Mouse (Mus musculus) telencephalon, adult 2 months (tissue): ENCODE data around the gene Ap1s1.

Source experiments
- DNase-seq: peaks from one replicate; pipeline ENCODE4 v3.0.0-alpha.2; 2011; ENCODE audit warnings: low read depth, low spot score

Ap1s1 gene

GRCm38 (mm10) chr5:137045402-137046323, at the start of gene Ap1s1:
Ap1s1 (minus strand) TSS chr5:137046135.
- peak; percentile 98 for DNase-seq

DNA sequence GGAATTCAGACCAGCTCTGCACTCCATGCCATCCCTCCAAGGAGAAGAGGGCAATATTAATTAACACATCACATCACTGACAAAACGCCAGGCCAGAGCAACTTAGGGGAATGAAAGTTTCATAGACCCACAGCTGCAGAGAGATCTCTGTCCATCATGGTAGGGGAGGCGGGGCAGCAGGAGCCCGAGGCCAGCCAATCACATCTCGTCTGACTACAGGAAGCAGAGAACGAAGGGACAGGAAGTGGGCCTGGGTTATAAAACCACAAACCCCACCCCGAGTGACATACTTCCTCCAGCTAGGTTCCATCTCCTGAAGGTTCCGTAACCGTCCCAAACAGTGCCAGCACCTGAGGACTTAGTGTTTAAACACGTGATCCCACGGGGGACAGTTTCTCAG, 49.2 kb upstream of the Ap1s1 start:
- no peak for DNase-seq

DNA sequence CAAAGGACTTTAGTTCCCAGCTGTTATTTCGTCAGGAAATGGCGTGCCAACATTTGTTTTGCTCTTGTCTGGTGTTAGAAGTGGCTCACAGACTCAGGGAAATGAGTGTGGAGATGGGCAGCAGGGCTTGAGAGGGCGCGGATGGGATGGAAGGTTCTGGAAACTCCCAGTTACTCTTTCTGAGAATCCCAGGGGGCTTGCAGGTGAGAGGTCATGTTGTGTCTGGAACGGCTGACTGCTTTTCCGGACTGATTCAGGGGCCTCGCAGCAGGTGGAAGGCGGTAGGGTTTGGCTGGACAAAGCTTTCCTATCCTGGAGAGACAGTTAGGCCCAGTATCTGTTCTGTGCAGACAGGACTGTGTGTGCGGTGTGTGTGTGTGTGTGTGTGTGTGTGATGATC, 47.8 kb upstream of the Ap1s1 start:
- DNase-seq: no peak

DNA sequence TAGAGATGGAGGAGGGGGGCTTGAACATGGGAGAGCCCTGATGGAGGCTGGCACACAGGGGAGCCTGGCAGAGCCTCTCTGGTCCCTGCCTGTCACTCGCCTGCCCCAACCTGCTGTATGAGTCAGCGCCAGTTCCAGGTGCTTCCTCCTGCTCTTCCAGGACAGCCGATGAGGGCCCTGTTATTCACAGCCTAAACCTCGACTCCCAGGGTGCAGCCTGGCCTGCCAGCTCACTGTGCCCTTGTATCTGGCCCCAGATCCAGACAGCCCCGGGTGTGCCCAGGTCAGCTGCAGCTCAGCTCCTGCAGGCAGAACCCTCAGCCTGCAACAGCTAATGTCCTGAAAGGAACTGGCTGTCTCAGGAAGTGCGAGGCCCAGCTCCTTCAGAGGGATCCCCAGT, 45.6 kb upstream of the Ap1s1 start:
- no peak for DNase-seq

- no peak for DNase-seq
Observed at GRCm38 (mm10) chr5:137090870-137091269, 44.9 kb upstream of the Ap1s1 start.

GRCm38 (mm10) chr5:137087410-137087809, 41.5 kb upstream of the Ap1s1 start:
- DNase-seq: no peak

- DNase-seq: no peak
Observed at GRCm38 (mm10) chr5:137085731-137086130, 39.8 kb upstream of the Ap1s1 start.

DNA sequence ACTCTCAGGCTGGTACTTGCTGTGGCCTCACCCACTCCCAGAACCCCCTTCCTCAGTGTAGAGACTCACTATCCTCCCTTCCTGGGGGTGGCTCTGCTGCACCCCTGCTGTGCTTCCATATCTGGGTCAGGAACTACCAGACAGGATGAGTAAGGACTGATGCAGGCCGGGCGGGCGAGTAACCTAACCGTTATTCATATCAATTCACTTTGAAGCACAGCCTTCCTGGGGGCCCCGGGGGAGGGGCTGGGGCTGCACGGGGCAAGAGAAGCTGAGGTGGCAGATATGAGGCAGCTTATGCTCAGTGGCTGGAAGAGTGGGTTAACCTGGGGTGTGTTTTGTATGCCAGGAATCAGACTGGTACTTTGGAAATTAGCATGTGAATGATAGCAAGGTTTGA, 39.1 kb upstream of the Ap1s1 start:
- no peak for DNase-seq

DNA sequence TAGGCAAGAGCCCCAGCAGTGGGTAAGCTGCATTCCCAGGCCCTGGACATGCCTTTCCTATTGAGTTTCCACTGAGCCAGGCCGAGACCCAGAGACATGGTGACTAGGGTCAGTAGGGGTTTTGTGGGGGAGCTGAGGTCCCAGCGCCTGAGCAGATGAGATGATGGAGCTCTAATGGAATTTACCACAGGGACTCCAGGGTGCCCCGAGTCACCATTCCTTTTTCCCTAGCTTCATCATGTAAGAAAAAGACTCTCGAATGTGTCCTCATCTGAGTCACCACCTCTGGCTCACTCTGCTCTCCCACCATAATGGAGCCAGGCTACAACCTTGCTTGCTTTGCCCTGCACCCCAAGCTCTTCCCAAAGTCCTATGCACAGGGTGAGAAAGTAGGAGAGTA, 37.1 kb upstream of the Ap1s1 start:
- DNase-seq: no peak

- no peak for DNase-seq
Observed at GRCm38 (mm10) chr5:137079849-137080248, 33.9 kb upstream of the Ap1s1 start.

DNA sequence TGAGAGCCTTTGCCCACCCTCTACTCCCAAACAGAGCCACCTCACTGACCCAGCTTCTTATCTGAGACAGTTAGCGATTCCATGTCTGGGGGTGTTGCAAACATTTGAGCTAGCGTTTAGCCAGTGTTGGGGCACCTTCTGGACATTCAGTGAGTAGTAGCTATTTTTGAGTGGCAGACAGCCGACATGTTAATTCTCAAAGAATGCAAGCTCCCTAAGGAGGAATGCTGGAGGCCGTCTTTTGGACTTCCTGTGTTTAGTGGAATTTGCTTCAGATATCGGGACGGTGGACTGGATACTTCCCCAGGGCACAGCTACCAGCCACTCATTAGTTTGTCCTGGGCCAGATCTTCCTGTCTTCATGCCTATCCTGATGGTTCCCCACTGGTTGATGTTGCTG, 32.7 kb upstream of the Ap1s1 start:
- DNase-seq: no peak

DNA sequence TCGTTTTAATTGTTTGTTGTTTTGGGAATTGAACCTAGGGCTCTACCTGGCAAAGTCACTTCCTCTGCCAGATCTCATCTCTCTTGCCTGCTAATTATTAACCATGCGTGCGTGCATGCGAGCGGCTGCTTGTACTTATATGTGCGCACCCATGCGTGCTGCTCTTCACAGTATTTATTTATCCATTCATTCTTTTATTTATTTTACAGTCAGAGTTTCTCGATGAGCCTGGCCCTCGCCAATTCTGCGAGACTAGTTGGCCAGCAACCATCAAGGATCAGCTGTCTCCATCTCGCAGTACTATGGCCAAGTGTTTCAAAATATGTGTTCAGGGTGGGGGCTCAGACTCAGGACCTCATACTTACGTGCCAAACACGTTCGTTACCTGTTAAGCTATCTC, 32.1 kb upstream of the Ap1s1 start:
- no peak for DNase-seq

- no peak for DNase-seq
Observed at GRCm38 (mm10) chr5:137077187-137077586, 31.3 kb upstream of the Ap1s1 start.

DNA sequence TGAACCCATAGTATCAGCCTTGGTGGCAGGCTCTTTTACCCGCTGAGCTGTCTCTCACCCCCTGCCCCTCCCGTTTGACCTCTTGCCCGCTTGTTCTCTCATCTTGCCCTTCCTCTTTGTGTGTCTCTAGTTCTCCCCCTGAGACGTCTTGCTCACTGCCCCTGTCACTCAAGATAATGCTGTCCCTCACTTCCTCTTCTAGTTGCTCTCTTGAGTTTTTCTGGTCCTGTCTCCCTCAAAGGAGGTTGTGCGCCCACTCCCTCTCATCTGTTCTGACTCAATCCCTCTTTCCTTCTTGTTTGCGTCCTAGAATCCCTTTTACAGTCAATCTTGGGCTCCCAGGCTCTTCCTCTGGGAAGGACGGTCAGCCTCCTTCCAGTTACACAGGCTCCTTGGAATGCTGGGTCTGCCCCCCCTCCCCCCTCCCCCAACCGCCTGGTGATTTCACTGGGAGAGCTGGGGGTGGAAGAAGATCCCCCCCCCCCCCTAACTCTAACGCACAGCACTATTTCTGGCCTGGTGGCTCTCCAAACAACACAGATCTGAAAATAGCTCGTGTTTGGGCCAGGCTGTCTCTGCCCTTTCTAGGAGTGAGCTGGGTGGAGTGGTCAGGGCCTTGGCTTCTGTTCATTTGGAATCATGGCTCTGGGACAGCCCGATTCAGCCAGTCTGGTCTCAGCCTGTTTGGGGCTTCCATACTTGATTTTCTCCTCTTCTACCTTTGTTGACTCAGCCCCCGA, 30.4 kb upstream of the Ap1s1 start:
- DNase-seq: peak; percentile 36

- DNase-seq: no peak
Observed at GRCm38 (mm10) chr5:137075726-137076125, 29.8 kb upstream of the Ap1s1 start.

GRCm38 (mm10) chr5:137074191-137074651, 28.3 kb upstream of the Ap1s1 start:
- no peak for DNase-seq

DNA sequence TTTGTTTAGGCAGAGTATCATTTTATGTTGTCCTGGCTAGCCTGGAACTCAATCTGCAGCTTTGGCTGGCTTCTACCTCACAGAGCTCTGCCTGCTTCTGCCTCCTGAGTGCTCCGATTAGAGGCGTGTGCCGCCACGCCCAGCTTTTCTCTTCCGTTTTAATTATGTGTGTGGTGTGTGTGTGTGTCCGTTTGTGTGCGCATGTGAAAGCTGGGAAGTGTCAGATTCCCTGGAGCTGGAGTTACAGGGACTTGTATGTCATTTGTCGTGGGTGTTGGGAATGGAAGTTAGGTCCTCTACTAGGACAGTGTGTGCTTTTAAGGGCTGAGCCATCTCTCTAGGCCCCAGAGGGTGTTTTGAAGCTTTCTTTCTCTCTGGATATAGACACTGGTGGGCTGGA, 27.2 kb upstream of the Ap1s1 start:
- DNase-seq: no peak

GRCm38 (mm10) chr5:137072079-137072960, 26.4 kb upstream of the Ap1s1 start, which contains the start of gene Serpine1:
Serpine1 (minus strand) TSS chr5:137072268.
- peak; percentile 60 for DNase-seq

DNA sequence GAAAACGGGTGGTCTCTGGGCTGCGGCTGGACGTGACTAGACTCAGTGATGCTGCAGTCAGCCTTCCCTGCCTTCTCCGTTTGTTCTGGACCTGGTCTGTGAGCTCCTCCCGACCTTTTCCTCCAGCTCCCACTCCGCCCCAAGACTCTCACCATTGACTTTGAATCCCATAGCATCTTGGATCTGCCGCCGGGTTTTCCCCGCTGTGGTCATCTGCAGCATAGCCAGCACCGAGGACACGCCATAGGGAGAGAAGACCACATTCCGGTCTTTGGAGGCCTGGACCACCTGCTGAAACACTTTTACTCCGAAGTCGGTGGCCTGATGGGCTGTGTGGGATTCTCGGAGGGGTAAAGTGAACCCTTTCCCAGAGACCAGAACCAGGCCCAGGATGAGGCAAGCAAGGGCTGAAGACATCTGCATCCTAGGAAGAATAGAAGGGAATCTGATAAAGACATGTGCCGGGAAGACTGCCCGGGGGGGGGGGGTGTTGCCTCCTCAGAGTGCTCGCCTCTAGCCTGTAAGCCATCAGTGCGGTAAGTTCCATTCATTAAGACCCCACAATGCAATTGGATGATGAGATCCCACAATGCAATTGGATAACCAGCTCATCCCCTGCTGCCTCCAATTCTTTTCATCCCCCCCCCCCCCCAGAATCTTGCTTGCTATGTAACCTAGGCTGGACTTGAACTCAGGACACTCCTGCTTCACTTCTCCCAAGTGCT, 25.1 kb upstream of the Ap1s1 start:
- DNase-seq: no peak

- no peak for DNase-seq
Observed at GRCm38 (mm10) chr5:137068711-137069110, 22.8 kb upstream of the Ap1s1 start.

GRCm38 (mm10) chr5:137065923-137066322, 20.0 kb upstream of the Ap1s1 start:
- no peak for DNase-seq
